Comparison of ENCODE assay signal across 8 mouse cellular contexts in the genomic region with DNA sequence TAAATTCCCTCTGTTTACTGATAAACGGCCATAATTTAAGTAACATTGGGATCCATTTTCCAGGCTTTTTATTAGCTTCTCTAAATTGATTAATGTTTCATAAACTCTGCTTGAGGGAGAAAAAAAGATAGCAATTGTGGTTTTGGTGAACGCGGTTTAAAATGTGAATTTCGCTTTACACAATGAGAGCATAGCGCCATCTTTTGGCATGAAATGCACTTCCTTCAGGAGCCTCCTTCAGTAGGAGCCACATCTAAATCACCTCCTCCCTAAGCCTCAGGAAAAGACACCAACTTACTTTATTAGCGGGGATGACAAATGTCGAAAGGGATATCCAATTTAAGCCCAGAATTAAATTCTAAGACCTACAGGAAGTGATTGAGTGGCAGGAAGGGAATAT.
DNase-seq lines count a peak whose midpoint lies in the region; ATAC-seq lines count a peak whose summit lies in the region.

No protein-coding gene starts in this region.

- ATAC-seq in hindbrain, embryonic 11.5 days (ENCODE audit: low FRiP score), result no peak
- no peak for ATAC-seq in hindbrain, embryonic 12.5 days (ENCODE audit: low FRiP score)
- ATAC-seq in megakaryocyte-erythroid progenitor cell, adult 5-6 weeks (replicated peaks; ENCODE audit: low FRiP score, low TSS enrichment, poor library complexity, severe bottlenecking), result no peak
- no peak for ATAC-seq in intestine, embryonic 16.5 days

- H3K4me1 ChIP-seq in hindbrain, embryonic 11.5 days (replicated peaks; ENCODE audit: control insufficient read depth, insufficient read depth, low read length), result no peaks in the 10 kb centered on the region
- H3K4me1 ChIP-seq in hindbrain, embryonic 12.5 days, result no peaks in the 10 kb centered on the region
- no peaks in the 10 kb centered on the region for H3K4me1 ChIP-seq in intestine, embryonic 16.5 days (ENCODE audit: control insufficient read depth, insufficient read depth, low read length)

- DNase-seq in hindbrain, embryonic 11.5 days (ENCODE audit: low spot score), result peak; percentile 58
- peak; percentile 51 for DNase-seq in ES-CJ7 (ENCODE audit: low read depth, low spot score)
- DNase-seq in embryo, embryonic 11 days, result peak; percentile 76
- DNase-seq in left cerebral cortex, postnatal 4 days, result peak; percentile 17
- DNase-seq in spleen, postnatal 14 days (ENCODE audit: low spot score in 2 of 2), result no peak

- no peak overlapping the region for H3K4me2 ChIP-seq in hindbrain, embryonic 11.5 days (replicated peaks; ENCODE audit: low read depth, low read length)
- no peak overlapping the region for H3K4me2 ChIP-seq in hindbrain, embryonic 12.5 days (replicated peaks)
- H3K4me2 ChIP-seq in intestine, embryonic 16.5 days (ENCODE audit: low read depth, low read length), result no peak overlapping the region

- whole genome bisulfite sequencing in hindbrain, embryonic 11.5 days, result 27% methylated on average over 7 of the region's 7 CpGs
- 35% methylated on average over 7 of the region's 7 CpGs for WGBS in hindbrain, embryonic 12.5 days
- 21% methylated on average over 7 of the region's 7 CpGs for WGBS in intestine, embryonic 16.5 days

- H3K4me3 ChIP-seq in hindbrain, embryonic 11.5 days (ENCODE audit: low read depth, low read length), result no peak overlapping the region
- H3K4me3 ChIP-seq in hindbrain, embryonic 12.5 days, result no peak overlapping the region
- no peak overlapping the region for H3K4me3 ChIP-seq in intestine, embryonic 16.5 days (ENCODE audit: low read length)

- H3K27ac ChIP-seq in hindbrain, embryonic 11.5 days (ENCODE audit: low read depth, low read length), result no peak overlapping the region
- no peak overlapping the region for H3K27ac ChIP-seq in hindbrain, embryonic 12.5 days
- H3K27ac ChIP-seq in intestine, embryonic 16.5 days (ENCODE audit: low read length), result no peak overlapping the region

- H3K9ac ChIP-seq in hindbrain, embryonic 11.5 days (ENCODE audit: low read depth, low read length), result no peak overlapping the region
- H3K9ac ChIP-seq in hindbrain, embryonic 12.5 days, result no peak overlapping the region
- H3K9ac ChIP-seq in intestine, embryonic 16.5 days (ENCODE audit: low read depth, low read length), result no peak overlapping the region

- H3K9me3 ChIP-seq in hindbrain, embryonic 11.5 days (ENCODE audit: control insufficient read depth, low read length), result no peaks in the 10 kb centered on the region
- H3K9me3 ChIP-seq in hindbrain, embryonic 12.5 days (replicated peaks), result no peaks in the 10 kb centered on the region
- H3K9me3 ChIP-seq in intestine, embryonic 16.5 days (ENCODE audit: control insufficient read depth, low read length), result no peaks in the 10 kb centered on the region

- no peaks in the 10 kb centered on the region for H3K27me3 ChIP-seq in hindbrain, embryonic 11.5 days (ENCODE audit: control insufficient read depth, insufficient read depth, low read length)
- H3K27me3 ChIP-seq in hindbrain, embryonic 12.5 days, result no peaks in the 10 kb centered on the region
- H3K27me3 ChIP-seq in intestine, embryonic 16.5 days (replicated peaks; ENCODE audit: control insufficient read depth, insufficient read depth, low read length), result no peaks in the 10 kb centered on the region

- H3K36me3 ChIP-seq in hindbrain, embryonic 11.5 days (ENCODE audit: control insufficient read depth, insufficient read depth, low read length), result no peaks in the 10 kb centered on the region
- H3K36me3 ChIP-seq in hindbrain, embryonic 12.5 days, result no peaks in the 10 kb centered on the region
- H3K36me3 ChIP-seq in intestine, embryonic 16.5 days (ENCODE audit: control insufficient read depth, insufficient read depth, low read length), result no peaks in the 10 kb centered on the region

- intact Hi-C loops in left cerebral cortex, postnatal 4 days (cut with DNase I), result no loop called here

Comparison
In these comparisons a context has a peak if more than half of its experiments do, and no peak if none do; other contexts are left out.
1. DNase-seq: peak in hindbrain, embryonic 11.5 days (single experiment), ES-CJ7 (single experiment), embryo, embryonic 11 days (single experiment) and left cerebral cortex, postnatal 4 days (single experiment); none in spleen, postnatal 14 days (0 of 2).